Mouse (Mus musculus): Measurements from ENCODE around the gene Tes. TPM values are rescaled to one million over a fixed set of nuclear protein-coding genes. Genes with fewer than 3 reads are reported as not detected.

Gene Tes
- total RNA-seq, 2 experiments from 2014 or later = 8.7 to 12.3 TPM

GRCm38 (mm10) chr6:17152551-17152950, 87.6 kb downstream of the Tes start:
- no peak for DNase-seq

Other genes starting within 250 kb of the Tes start
- 1 to 10 TPM in 1 of 2 experiments, under 1 TPM in 1; 0.59 to 1.3 TPM for gene Tfec, start 166.7 kb upstream of the Tes start, total RNA-seq (2021)
- gene Cav2, start 216.0 kb downstream of the Tes start, total RNA-seq (2021) = 10 to 100 TPM; 32.6 to 46.0 TPM
- gene Cav1, start 241.2 kb downstream of the Tes start, total RNA-seq (2021) = 100 to 1,000 TPM; 109 to 190 TPM

All from adrenal gland, postnatal 36 days (tissue).